Mouse (Mus musculus) embryo, embryonic 11 days (tissue): Measurements from ENCODE around the gene Atp5e.

Source experiments
- DNase-seq: peaks from one replicate; pipeline ENCODE4 v3.0.0-alpha.2; 2015

Atp5e gene

GRCm38 (mm10) chr2:174446492-174446891 lies 17.4 kb downstream of the Atp5e start:
- DNase-seq, result no peak

DNA sequence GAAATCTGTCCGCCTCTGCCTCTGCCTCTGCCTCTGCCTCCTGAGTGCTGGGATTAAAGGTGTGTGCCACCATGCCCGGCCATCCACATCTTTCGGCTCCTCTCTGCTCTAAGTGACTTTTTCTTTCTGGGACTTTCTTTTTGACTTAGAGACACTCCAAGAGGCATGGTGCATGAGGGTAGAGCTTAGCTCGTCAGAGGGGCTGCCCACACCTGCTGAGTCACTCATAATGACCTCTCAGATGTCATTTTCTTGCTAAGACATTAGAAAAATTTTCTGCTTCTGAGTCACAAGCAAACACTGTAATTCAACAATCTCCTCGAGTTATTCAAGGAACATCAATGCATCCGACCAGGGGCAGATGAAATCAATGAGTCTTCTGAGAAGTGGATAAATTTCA lies 18.9 kb downstream of the Atp5e start:
- DNase-seq, result no peak

- no peak for DNase-seq
Observed at GRCm38 (mm10) chr2:174444359-174444758, 19.5 kb downstream of the Atp5e start.

DNA sequence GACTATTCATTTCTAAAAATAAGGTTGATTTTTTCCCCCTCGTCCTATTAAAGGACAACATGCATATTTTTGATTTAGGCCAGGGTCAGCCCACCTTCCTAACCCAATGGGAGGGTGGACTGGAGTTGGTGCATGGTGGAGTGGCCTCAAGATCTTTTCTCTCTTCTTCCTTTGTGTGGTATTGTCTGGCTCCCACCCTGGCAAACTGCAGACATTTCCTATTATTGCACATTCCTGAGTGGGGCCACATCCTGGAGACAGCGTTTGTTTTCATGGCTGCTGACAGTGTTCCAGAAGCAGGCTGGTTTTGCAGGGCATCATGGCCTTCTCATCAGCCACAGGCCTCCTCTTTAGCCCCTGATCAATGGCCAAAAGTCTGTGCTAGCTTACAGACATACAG lies 20.9 kb downstream of the Atp5e start:
- no peak for DNase-seq

DNA sequence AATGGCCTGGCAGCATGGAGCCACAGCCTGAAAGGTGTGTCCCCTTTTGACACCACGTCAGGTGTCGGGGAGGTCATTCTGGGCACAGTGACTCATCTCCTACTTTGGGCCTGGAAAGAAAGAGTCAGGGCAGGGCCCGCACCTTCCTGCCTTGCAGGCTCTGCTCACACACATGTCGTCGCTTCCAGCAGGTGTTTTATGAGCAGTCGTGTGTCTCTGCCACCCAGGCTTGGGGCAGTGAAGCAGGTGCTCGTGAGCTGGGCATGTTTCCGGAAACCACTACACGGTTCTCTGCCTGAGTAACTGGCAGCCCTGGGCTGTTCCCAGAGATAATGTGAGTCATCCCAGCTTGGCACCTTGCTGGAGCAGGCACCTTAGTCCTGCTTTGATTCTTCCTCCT lies 21.4 kb downstream of the Atp5e start:
- no peak for DNase-seq

DNA sequence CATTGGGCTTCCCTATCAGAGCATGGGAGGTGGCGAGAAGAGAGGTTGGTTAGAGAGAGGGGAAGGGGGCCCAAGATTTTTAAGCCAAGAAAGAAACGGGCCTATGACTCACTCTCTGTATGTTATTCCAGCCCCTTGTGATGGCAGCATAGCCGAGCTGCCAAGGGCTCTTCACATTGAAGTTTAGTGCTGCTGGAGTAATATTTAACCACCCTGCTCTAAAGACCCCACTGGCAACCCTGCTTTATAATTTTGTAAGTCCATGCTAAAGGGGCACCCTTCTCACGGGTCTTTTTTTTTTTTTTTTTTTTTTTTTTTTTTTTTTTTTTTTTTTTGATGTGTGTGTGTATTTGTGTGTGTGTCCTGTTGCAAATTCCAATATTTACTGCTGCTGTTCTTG lies 22.0 kb downstream of the Atp5e start:
- DNase-seq, result no peak

DNA sequence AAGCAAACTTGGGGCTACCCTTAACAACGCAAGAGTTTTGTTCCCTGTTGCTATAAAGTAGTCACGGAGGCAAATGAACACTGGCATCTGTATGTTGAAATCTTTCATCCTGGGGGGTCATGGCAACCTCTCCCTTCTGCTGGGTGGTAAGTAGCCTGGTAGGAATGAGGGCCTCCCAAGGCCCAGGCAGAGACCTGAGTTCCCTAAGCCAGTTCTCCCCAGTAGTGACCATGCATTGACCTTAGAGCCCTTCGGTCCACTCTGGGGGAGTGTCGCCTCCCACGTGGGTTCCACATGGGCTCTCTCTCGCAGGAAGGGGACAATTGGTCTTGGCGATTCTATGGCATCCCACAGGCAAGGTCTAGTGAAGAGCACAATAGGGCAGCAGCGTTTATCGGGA lies 23.9 kb downstream of the Atp5e start:
- DNase-seq, result no peak

GRCm38 (mm10) chr2:174439450-174439838 lies 24.5 kb downstream of the Atp5e start:
- no peak for DNase-seq

DNA sequence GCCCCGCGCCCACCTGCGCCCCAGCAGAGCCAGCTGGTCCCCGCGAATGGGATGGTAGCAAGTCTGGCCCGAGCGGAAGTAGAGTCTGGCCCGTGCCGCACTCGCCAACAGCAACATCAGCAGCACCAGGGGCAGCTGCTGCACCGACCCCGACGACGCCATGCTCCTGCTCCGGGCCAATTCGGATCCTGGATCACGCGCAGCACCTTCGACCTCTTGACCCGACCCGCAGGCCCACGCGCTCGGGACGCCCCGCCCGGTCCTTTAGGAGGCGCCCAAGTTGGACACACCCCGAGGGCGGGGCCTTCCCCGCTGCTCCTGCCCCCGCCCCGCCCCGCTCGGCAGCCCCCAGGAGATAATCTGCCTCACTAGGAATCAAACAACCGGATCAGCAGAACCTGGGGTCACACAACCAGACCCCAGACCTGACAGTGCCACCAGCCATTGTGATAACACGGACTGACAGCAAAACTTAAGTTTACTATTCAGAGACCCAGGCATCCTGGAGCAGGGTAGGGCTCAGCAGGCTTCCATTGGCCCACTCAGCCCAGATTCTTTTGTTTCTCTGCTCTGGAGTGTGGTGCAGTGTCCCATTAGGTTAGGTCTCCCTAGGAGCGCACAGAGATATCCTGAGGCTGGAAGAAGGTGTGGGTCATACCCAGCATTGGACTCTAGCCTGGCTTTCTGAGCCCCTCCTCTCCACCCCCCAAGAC lies 25.0 kb downstream of the Atp5e start, which contains the start of gene Ctsz:
Gene Ctsz, minus strand, starts transcription at position 303 of the 713 bp plus-strand sequence.
- peak; percentile 84 for DNase-seq

DNA sequence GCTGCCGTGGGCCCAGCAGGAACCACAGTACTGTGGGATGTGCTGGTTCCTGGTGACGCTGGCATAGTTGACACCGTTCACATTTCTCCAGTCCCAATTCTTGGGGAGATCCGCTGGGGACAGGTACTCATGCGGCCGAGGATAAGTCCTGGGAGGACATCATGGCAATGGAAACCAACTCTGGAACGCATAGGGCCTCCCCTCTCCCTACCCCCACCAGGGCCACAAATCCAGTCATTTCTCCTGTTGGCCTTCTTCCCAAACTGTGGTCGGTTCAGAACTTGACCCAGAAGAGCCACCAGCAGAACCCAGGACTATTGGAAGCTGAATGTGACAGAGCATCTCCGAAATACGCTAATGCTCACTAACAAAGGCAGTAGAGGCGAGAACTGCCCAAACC lies 25.7 kb downstream of the Atp5e start:
- DNase-seq, result no peak

- DNase-seq, result no peak
Observed at GRCm38 (mm10) chr2:174437697-174437982, 26.3 kb downstream of the Atp5e start.

GRCm38 (mm10) chr2:174436916-174437696 lies 26.8 kb downstream of the Atp5e start:
- DNase-seq, result no peak

GRCm38 (mm10) chr2:174436076-174436701 lies 27.7 kb downstream of the Atp5e start:
- no peak for DNase-seq

- no peak for DNase-seq
Observed at GRCm38 (mm10) chr2:174434943-174435342, 29.0 kb downstream of the Atp5e start.

- DNase-seq, result no peak
Observed at GRCm38 (mm10) chr2:174428996-174429591, 34.8 kb downstream of the Atp5e start.

- no peak for DNase-seq
Observed at GRCm38 (mm10) chr2:174428076-174428835, 35.6 kb downstream of the Atp5e start.

DNA sequence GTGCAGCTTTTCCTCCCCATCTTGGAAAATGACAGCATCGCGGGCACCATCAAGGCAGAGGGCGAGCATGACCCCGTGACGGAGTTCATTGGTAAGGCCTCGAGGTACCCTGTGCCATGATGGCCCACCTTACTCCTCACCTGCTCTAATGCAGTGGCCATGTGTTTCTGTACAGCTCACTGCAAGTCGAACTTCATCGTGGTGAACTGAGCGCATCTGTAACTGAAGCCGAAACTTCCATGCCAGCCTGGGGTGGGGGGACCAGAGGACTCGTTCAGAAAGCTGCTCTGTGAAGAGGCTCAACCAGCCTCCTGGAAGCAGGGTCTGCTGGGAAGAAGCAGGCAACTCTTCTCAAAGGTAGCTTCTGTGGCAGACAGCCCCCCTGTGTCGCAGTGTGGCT lies 37.0 kb downstream of the Atp5e start:
- DNase-seq, result no peak

- no peak for DNase-seq
Observed at GRCm38 (mm10) chr2:174424301-174425085, 39.4 kb downstream of the Atp5e start.

DNA sequence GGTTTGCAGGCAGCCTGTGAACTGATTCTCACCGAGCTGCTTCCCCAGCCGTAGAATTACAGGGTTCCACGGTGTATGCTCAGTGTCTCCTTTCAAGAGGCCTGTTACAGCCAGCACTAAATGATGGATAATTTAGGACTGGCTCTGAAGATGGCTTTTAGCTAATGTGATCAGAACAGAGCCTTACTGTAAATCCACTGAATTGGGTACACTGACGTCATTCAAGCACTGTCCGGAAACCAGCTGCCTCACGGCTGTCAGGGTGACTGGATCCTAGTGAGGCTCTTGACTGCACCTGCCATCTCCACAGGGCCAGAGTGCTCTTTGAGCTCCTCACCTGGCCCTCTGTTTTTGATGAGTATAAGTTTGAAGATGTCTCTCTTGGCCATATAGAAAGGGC lies 42.8 kb downstream of the Atp5e start:
- DNase-seq, result no peak

GRCm38 (mm10) chr2:174415731-174416310 lies 48.1 kb downstream of the Atp5e start, which contains the start of gene Nelfcd:
Nelfcd (plus strand) TSS chr2:174415804.
- peak; percentile 98 for DNase-seq

DNA sequence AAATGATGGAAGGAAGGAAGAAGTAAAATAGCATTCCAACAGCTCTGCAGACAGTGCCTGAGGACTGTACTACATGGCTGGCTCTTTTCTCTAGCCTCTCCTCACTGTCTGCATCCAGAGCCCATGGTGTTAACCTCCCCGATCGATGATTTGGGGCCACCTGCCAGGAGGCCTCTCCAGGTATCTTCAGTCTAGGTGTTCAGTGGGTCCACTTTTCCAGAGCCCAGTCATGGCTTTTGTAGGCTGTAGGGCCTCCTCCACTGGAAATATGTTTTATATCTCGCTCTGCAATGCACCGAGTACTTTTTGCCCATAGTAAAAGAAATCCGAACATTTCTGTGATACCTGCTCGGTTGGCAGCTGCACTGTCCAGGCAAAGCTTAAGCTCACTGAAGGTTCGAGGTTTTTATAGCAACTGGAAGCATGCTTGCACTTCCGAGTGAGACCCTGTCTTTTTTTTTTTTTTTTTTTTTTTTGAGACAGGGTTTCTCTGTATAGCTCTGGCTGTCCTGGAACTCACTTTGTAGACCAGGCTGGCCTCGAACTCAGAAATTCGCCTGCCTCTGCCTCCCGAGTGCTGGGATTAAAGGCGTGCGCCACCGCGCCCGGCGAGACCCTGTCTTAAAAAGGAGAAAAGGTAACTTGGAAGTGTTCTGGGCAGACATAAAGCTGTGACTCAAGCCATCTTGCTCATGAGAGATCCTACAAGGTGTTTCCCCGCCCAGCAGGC lies 48.7 kb downstream of the Atp5e start:
- DNase-seq, result no peak
